Mouse (Mus musculus): Measurements from ENCODE around the gene Aftph. TPM values are rescaled to one million over a fixed set of nuclear protein-coding genes. Genes with fewer than 3 reads are reported as not detected.

The Aftph gene
- polyA plus RNA-seq, 1 experiment, result not detected

- H3K4me3 ChIP-seq (ENCODE audit: insufficient read depth, low read depth, low read length), result no peak overlapping the region
- 40% methylated on average over 6 of the region's 6 CpGs for WGBS
- peaks cover 20% of the 10 kb centered on the region for H3K4me1 ChIP-seq (ENCODE audit: control insufficient read depth, insufficient read depth, low read length)
- no peak for TF ChIP-seq POLR2A (IDR thresholded peaks at IDR 0.05; ENCODE audit: insufficient read depth, low read depth, low read length)
- no peak for TF ChIP-seq CTCF (IDR thresholded peaks at IDR 0.05; ENCODE audit: insufficient read depth, low read depth, low read length)
- H3K27ac ChIP-seq (ENCODE audit: insufficient read depth, low read depth, low read length), result no peak overlapping the region
These were observed 105.7 kb downstream of the Aftph start for GRCm38 (mm10) chr11:20635646-20636045.

Other genes with a start within 250 kb of the Aftph start
- gene Sertad2, start 198.3 kb downstream of the Aftph start, polyA plus RNA-seq (2012; ENCODE audit: insufficient read depth, insufficient read length, low replicate concordance, missing spikeins), result not detected in 2 replicates
- not detected in 2 replicates for gene Lgalsl, start 89.5 kb upstream of the Aftph start, polyA plus RNA-seq (2012; ENCODE audit: insufficient read depth, insufficient read length, low replicate concordance, missing spikeins)